Mouse (Mus musculus) macrophage (primary cell): Measurements from ENCODE around the gene Tut1. TPM values are rescaled to one million over a fixed set of nuclear protein-coding genes. Genes with fewer than 3 reads are reported as not detected.
A peak's percentile ranks its signal among the peaks of the same experiment; 100 is the strongest.

Experiments used
- H3K27ac ChIP-seq: fragments of 350-480 bp; formaldehyde crosslinking; 2 replicates; pipeline ENCODE4 v1.9.0; 2021
- H3K36me3 ChIP-seq: fragments of 350-480 bp; formaldehyde crosslinking; 2 replicates; pipeline ENCODE4 v1.9.0; 2021; ENCODE audit errors: inconsistent target
- H3K4me3 ChIP-seq: fragments of 350-480 bp; formaldehyde crosslinking; 2 replicates; pipeline ENCODE4 v1.9.0; 2021; ENCODE audit errors: inconsistent target
- H3K79me2 ChIP-seq: fragments of 350-480 bp; formaldehyde crosslinking; 2 replicates; pipeline ENCODE4 v1.9.0; 2021; ENCODE audit errors: inconsistent target
- WGBS: methylation state at CpG from one replicate; pipeline ENCODE4 v1.1.7; 2026; ENCODE audit warnings: inconsistent platforms; ENCODE audit not compliant: missing documents; 5-methylcytosine and 5-hydroxymethylcytosine counted together
- polyA plus RNA-seq: library from polyadenylated mRNA; stranded (reverse); fragments of 250-400 nt; gene quantifications from 3 replicates; pipeline ENCODE4 v1.2.4, GENCODE M21; 2018; ENCODE audit warnings: inconsistent platforms

The Tut1 gene
- polyA plus RNA-seq, 1 experiment from 2014 or later: 13.4 TPM

DNA sequence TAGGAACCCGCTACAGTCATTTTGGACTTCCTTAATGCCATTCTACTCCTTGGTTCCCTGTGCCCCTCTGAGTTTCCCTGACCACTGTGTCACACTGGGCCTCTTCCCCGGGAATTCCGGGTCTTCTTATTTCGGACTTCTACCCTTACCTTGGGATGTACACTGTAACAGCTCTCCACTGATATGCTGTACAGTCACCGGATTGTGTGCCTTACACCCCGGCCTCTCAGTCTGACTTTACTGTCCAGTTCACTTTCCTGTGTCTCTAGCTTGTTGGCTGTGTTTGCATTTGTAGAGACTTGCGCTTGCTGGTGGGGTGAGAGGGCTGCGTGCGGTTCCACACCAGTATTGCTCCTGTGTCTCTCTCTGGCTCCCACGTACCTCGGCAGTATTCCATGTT, 23.5 kb upstream of the Tut1 start:
- Histone ChIP-seq H3K27ac (no peak overlapping the region), H3K36me3 (peaks cover 42% of the 10 kb centered on the region), H3K79me2 (peaks cover 18% of the 10 kb centered on the region; the same call in 1 of the 2 replicates), H3K4me3 (peak overlapping the region; percentile 67)
- WGBS: 6% methylated on average over 11 of the region's 11 CpGs

DNA sequence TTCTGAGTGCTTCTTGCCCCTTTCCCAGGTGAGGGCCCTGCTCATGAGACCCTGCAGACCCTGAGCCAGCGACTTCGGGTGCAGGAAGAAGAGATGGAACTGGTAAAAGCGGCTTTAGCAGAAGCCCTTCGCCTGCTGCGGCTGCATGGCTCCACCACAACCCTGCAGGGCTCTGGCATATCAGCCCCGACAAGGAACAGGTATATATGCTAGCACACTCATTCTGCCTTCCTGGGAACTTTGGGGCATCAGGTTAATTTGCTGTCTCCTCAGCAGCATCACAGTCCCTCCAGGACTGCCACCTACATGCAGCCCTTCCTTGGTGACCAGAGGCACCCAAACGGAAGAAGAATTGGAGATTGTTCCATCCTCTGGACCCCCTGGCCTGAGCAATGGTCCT, 22.9 kb upstream of the Tut1 start:
- Histone ChIP-seq H3K27ac (no peak overlapping the region), H3K36me3 (peaks cover 39% of the 10 kb centered on the region)

DNA sequence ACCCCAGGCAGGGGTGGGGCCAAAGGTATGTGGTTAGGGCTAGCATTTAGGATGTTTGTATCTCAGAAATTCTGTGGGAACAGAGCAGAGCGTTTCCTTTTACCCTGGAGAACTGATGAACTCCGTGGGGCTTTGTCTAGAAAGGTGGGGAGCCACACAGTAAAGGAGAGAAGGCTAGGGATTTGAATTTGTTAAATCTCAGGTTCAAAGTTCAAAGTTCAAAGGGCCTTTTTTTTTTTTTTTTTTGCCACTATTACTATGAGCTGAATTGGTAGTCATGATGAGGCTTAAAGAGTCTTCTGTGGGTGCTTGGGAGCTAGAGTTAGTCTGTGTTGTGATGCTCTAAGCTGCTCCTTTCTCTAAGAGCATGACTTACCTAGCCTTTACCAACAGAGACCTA, 16.9 kb upstream of the Tut1 start:
- no peaks in the 10 kb centered on the region for H3K79me2 ChIP-seq
- H3K27ac ChIP-seq: no peak overlapping the region
- 97% methylated on average over 2 of the region's 2 CpGs for whole genome bisulfite sequencing
- H3K4me3 ChIP-seq: no peak overlapping the region
- H3K36me3 ChIP-seq: peaks cover 44% of the 10 kb centered on the region

More for the DNA sequence above, 22.9 kb upstream of the Tut1 start:
- H3K79me2 ChIP-seq: peaks cover 14% of the 10 kb centered on the region; the same call in 1 of the 2 replicates
- H3K4me3 ChIP-seq: peak overlapping the region; percentile 67; the same call in 1 of the 2 replicates
- 83% methylated on average over 7 of the region's 7 CpGs for WGBS

DNA sequence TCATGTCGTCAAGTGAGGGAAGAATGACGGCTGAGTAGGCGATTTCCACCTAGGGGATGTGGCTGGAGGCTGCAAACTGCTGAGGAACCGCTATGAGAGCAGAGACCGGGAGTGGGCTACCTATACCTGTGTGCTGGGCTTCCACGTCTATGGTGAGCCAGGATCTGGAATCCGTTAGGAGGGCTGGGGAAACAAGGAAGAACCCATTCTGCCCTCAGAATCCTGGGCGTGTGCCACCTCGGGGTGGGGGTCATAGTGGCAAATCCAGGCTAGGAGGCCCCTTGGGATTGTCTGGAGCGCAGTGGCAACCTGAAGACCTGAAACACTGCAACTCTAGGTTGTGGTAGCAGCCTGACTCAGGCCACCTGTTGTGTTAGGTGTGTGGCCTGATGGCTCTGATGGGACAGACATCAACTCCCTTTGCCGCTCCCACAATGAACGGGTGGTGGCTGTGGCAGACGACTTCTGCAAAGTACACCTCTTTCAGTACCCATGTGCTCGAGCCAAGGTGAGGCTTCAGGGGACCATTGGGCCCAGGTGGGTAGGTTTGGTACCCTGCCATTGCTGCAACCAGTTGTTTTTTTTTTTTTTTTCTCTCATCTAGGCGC, 13.0 kb upstream of the Tut1 start:
- H3K27ac ChIP-seq: no peak overlapping the region

DNA sequence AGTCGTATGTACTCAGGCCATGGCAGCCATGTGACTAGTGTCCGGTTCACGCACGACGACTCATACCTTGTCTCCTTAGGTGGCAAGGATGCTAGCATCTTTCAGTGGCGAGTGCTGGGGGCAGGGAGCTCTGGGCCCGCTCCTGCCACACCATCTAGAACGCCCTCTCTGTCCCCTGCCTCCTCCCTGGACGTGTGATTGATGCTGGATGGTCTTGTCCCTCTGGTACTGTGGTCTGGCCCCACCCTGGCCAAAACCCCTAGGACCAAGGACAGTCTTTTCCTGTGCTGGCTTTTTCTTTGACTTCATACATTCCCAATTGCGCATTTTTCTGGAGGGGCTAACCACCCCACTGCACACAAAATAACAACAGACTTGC, 12.5 kb upstream of the Tut1 start:
- peak overlapping the region; percentile 57 for H3K27ac ChIP-seq
- 75% methylated on average over 10 of the region's 10 CpGs for WGBS
- peak overlapping the region; percentile 62; the same call in 1 of the 2 replicates for H3K4me3 ChIP-seq
- peaks cover 25% of the 10 kb centered on the region; the same call in 1 of the 2 replicates for H3K36me3 ChIP-seq
- H3K79me2 ChIP-seq: peaks cover 40% of the 10 kb centered on the region

More for the DNA sequence above, 13.0 kb upstream of the Tut1 start:
- Histone ChIP-seq H3K4me3 (no peak overlapping the region), H3K36me3 (peaks cover 20% of the 10 kb centered on the region; the same call in 1 of the 2 replicates), H3K79me2 (peaks cover 35% of the 10 kb centered on the region)
- WGBS: 92% methylated on average over 15 of the region's 15 CpGs

DNA sequence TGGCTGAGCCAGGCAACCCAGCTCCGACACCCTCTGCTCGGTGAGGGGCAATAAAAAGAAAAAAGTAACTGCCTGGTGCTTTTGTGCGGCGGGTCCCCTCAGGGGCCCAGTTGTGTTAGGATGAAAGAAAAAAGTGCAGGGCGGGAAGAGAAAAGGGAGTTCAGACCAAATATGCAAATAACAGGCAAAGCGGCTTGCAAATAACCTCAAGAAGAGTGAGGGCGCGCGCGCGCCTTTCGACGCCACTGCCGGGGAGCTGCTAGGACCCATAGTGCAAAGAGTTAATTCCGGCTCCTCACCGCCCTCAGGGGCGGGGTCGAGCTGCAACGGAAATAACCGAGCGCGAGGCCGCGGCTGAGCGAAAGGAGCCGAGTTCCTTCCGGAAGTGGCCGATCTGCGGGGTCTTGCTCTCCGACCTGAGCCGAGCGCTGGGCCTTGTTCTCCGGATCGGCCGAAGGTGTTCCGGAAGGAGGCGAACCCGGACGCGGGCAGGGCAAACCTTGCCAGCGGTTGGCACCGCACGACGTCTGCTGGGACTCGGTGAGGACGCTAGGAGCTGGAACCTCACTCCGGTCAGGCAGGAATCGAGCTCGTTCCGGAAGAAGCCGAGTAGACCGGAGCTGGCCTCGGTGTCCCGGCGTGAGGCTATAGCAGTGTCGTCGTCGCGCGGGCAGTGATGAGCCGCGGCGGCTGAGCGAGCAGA, 12.0 kb upstream of the Tut1 start, which contains the start of gene Mta2:
Gene Mta2, plus strand, starts transcription at position 361 of the 703 bp plus-strand sequence.
- Histone ChIP-seq H3K4me3 (peak within 1 kb of the TSS; percentile 62), H3K79me2 (peaks cover 46% of the 10 kb centered on the region), H3K27ac (peak within 1 kb of the TSS; percentile 57), H3K36me3 (peaks cover 24% of the 10 kb centered on the region; the same call in 1 of the 2 replicates)
- WGBS: 3% methylated on average over 51 of the region's 64 CpGs

DNA sequence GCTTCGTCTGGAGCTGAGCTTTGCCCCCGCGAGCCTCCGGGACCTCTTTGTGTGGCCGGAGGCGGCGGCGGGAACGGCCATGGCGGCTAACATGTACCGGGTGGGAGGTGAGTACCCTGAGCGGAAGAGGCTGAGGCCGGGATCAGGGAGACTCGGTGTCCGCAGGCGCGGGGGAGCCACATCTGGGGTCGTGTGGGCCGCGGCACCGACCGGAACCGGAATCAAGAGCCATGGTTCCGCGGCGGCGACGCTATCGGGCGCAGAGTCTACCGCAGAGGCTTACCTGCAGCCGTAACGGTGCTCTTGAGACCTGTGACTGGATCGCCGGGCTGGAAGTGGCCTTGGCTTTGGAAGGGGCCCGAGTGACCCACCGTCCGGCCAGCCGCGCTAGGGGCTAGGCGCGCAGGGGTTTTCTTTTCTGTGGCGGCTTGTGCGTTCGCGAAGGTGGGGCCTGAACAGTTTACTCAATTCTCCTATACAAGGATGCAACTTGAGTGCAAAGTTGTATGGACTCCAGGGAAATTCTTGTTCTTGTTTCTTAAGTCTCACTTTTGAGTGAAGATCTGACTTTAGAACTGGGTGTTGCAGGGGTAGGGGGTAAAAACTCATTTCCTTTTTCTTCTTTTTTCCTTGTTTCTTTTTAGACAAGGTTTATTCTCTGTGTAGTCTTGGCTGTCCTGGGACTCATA, 11.2 kb upstream of the Tut1 start:
- Histone ChIP-seq H3K36me3 (peaks cover 22% of the 10 kb centered on the region), H3K79me2 (peaks cover 53% of the 10 kb centered on the region), H3K27ac (peak overlapping the region; percentile 57), H3K4me3 (peak overlapping the region; percentile 62)
- under 1% methylated on average over 43 of the region's 46 CpGs for WGBS

DNA sequence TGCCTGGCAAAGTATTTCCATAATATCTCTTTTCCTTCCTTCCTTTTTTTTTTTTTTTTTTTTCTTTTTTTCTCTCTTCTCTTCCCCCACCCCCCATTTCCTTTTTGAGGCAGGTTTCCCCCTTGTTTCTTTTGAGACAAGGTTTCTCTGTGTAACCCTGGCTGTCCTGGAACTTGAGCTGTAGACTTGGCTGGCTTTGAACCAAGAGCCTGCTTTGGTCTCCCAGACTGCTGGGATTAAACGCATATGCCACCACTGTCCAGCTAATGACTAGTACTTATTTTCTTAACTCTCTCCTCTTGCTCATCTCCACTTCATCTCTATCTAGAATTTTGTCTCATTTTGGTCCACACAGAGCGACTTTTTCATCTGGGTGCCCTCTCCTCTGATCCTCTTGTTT, 10.6 kb upstream of the Tut1 start:
- 41% methylated on average over 2 of the region's 2 CpGs for WGBS
- H3K79me2 ChIP-seq: peaks cover 56% of the 10 kb centered on the region
- H3K4me3 ChIP-seq: peak overlapping the region; percentile 62
- peaks cover 26% of the 10 kb centered on the region for H3K36me3 ChIP-seq
- H3K27ac ChIP-seq: peak overlapping the region; percentile 57

DNA sequence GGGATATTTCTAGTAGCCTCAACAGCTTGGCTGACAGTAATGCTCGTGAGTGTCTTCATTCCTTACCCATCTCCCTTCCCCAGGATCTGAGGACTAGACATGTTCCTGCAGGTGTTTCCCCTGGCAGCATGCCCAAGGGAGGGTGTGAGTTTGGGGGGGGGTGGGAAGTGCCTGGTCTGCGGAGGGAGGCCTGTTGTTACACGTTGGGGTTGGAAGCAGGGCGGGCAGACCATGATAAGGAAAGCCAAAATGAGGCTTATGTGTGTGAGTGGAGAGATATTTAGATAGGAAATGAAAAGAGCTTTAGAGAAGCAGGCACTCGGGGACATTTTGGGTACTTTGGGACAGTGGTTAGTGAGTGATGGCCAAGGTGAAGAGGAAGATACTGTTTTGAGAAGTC, 9.6 kb upstream of the Tut1 start:
- 9% methylated on average over 4 of the region's 5 CpGs for WGBS
- Histone ChIP-seq H3K79me2 (peaks cover 56% of the 10 kb centered on the region), H3K27ac (no peak overlapping the region), H3K36me3 (peaks cover 36% of the 10 kb centered on the region), H3K4me3 (no peak overlapping the region; the same call in 1 of the 2 replicates)

DNA sequence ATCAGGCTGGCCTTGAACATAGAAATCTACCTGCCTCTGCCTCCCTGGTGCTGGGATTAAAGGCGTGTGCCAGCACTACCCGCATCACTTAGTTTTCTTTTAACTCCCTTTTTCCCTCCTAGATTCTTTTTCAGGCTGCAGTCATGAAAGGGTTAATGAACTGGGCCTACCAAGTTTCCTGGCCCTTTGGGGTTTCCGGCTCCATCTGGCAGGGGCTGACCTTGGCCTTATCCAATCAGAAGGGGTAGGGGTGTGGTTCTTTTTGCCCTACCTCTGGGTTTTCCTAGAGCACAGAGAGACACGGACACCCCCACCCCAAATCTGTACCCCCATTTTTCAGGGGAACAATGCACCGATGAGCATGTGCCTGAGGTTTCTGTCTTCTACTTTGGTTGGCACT, 8.9 kb upstream of the Tut1 start:
- 18% methylated on average over 5 of the region's 5 CpGs for WGBS
- peaks cover 43% of the 10 kb centered on the region for H3K36me3 ChIP-seq

DNA sequence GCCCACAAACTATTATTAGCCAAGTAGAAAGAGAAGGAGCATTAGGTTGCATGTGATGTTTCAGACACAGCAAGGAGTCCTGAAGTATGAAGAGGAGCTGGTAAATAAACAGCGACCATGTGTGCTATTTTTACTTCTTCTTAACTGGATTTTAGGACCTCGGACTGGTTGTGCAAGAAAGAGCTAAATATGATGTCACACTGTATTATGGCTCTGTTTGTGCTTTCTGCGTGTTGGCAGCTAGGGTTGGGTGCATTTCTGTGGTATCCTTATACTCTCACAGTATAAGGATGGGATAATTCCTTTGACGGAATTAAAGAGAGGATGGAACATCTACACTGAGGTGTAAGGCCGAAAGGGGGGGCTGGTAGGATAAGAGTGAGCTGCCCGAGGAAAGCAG, 8.4 kb upstream of the Tut1 start:
- 45% methylated on average over 6 of the region's 6 CpGs for WGBS
- H3K79me2 ChIP-seq: peaks cover 56% of the 10 kb centered on the region
- H3K4me3 ChIP-seq: peak overlapping the region; percentile 13; the same call in 1 of the 2 replicates
- H3K27ac ChIP-seq: peak overlapping the region; percentile 38; the same call in 1 of the 2 replicates
- H3K36me3 ChIP-seq: peaks cover 46% of the 10 kb centered on the region

More for the DNA sequence above, 8.9 kb upstream of the Tut1 start:
- H3K27ac ChIP-seq: peak overlapping the region; percentile 38; the same call in 1 of the 2 replicates
- H3K79me2 ChIP-seq: peaks cover 56% of the 10 kb centered on the region
- H3K4me3 ChIP-seq: peak overlapping the region; percentile 13; the same call in 1 of the 2 replicates

DNA sequence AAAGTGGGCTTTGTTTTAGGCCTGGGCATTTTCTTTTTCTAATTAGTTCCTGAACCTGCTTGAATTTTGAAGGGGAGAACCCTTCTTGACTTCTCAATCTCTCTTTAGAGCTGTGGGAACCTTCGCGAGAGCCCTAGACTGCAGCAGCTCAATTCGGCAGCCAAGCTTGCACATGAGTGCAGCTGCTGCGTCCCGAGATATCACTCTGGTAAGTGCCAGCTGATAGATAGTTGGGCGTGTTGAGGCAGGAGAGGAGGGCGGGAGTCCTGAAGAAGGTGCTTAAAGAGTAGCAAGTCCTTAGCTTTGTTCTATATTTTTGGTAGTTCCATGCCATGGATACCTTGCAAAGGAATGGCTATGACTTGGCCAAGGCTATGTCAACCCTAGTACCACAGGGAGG, 6.7 kb upstream of the Tut1 start:
- H3K4me3 ChIP-seq: no peak overlapping the region
- WGBS: 95% methylated on average over 7 of the region's 7 CpGs
- peaks cover 56% of the 10 kb centered on the region for H3K79me2 ChIP-seq
- H3K27ac ChIP-seq: no peak overlapping the region
- peaks cover 62% of the 10 kb centered on the region for H3K36me3 ChIP-seq

DNA sequence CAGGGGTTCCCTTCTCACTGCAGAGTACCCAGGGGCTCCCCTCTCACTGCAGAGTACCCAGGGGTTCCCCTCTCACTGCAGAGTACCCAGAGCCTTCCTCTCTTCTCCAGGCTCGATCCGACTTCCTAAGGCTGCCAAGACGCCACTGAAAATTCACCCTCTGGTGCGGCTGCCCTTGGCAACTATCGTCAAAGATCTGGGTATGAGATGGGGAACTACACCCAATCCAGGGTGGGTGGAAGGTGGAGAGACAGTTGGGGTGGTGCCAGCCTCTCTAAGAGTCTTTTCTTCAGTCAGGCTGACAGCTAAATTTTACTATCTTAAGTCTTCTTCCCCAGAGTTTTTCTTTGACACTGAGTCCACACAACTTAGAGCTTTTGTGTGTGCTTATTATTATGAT, 3.5 kb upstream of the Tut1 start:
- Histone ChIP-seq H3K36me3 (peaks cover 65% of the 10 kb centered on the region), H3K4me3 (no peak overlapping the region), H3K27ac (no peak overlapping the region), H3K79me2 (peaks cover 40% of the 10 kb centered on the region)
- WGBS: 86% methylated on average over 2 of the region's 5 CpGs

DNA sequence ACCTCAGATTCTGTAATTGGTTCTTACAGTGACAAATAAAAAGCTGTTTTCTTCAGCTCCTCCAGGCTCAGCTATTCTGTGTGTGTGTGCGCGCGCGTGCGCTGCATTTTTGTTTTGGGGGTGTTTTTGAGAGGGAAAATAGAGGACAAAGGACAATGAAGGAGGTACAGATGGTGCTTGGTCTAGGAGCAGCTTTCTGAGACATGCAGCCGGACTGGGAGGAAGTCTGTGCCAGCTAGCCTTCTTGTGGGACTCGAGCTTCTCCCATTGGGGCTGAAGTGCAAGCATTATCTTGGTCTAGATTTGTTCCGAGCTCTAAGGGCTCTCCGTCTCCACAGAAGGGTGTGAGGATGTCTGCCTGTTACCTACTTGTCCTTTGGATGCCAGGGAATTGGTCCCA, 1.4 kb upstream of the Tut1 start:
- WGBS: 89% methylated on average over 9 of the region's 9 CpGs
- no peak overlapping the region for H3K27ac ChIP-seq
- peaks cover 40% of the 10 kb centered on the region for H3K79me2 ChIP-seq

More for the DNA sequence above, 1.4 kb upstream of the Tut1 start:
- Histone ChIP-seq H3K36me3 (peaks cover 50% of the 10 kb centered on the region), H3K4me3 (no peak overlapping the region)
